Mouse (Mus musculus) layer of hippocampus, adult 9-10 months (tissue): ENCODE measurements at regions not wholly inside any gene's neighbourhood (a gene's known extent, or its start where the extent isn't known, plus 50 kb on each side); places are given as distances from the start of the nearest gene placed in this dataset.

Experiments used
- DNase-seq: peaks from one replicate; pipeline ENCODE4 v3.0.0; 2022; ENCODE audit warnings: low spot score

DNA sequence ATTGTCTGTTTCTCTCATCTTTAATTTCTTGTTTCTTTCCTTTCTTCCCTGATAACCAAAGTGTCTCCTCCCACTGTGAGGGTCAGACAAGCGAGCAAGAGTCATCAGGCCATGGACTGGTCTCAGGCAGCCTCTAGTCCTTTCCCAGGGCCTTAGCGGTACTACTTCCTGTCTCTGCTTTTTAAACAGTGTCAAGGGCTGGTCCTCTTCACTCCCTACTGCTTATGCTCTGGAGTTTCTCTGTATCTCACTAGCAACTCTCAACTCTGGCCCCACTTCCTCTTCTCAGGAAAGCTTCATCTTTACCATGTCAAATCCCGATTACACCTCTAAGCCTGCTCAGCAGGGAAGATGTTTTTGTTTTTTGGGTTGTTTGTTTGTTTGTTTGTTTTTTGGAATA is 124.1 kb downstream of the Pten start:
- DNase-seq: no peak

DNA sequence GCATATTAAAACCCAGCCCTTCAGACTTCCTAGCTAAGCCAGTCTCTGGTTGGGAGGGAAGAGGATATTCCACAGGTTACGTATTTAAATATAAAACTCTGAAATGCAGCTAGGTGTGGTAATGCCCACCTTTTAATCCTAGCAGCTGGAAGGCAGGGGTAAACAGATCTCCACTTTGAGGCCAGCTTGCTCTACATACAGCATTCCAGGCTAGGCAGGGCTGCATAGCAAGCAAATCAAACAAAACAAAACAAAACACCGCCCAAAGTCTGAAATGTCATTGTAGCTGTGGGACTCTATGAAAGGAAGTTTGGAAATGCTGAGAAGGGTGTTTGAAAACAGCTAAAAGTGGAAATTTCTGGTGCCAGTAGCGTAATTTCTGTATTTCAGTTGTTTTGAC is 127.0 kb downstream of the Pten start:
- no peak for DNase-seq

DNA sequence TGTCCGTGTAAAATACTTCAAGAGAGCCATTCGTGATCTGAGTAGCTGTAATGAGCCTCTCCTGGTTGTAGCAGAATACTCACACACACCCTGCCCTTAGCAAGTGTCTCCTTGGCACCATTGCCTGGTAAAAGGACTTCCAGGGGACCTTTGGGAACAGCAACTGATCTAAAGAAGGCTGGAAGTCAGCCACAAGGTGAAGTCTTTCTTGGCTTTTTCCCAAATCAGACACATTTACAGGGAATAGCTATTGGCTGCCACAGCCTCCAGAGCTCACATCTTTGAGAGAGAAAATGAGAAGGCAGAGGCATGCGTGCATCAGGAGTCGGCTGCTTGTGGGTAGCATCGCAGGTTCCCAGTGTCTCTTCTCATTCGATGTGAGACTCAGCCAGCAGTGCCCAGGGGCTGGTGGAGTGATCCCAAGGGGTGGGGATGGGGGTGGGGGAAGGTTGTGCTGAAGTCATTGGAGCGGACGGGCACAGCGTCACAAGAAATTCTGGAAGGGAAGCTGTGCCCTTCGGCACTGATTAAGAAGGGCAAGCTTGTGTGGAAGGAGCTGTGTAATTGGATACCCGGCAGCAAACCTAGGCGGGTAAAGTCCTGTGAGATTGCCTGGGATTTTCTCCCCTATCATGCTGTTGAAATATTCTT is 128.3 kb downstream of the Pten start:
- no peak for DNase-seq

DNA sequence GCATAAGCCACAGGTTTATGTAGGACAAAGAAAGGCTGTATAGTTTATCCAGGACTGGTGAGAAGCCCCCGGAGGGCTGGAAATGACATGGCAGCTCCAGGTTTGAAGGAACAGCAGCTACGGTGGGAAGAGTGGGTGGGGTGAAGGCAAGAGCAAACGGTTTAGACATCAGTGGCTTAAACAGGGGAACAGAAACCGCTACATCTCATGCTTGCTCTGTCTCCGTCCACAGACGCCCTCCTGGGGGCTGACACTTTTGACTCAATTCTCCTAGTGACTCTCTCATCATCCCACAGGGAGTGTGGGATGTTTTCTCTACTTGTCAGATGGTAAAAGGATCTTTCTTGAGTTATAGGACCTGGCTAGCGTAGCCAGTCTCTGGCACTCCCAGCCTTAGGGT is 129.9 kb downstream of the Pten start:
- DNase-seq: no peak

- DNase-seq: no peak
Measured at GRCm38 (mm10) chr19:32888616-32889305, 131.5 kb downstream of the Pten start.

DNA sequence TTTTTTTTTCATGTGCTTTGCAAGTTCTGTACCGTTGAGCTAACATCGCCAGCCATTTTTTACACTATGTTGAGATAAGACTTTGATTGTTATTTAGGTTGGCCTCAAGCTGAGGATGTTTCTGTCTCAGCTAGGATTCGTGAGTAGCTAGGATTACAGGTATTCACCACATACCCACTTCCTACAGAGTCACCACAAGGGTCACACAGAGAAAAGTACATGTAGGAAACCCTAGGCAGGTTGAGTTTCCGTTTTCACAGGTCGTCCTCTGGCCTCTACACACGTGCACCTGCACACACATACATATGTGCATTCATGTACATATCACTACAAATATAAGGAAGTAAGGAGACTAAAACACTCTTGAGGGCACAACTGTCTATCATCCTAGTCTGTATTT is 133.5 kb downstream of the Pten start:
- no peak for DNase-seq

GRCm38 (mm10) chr19:32892469-32892868 is 135.2 kb downstream of the Pten start:
- no peak for DNase-seq

DNA sequence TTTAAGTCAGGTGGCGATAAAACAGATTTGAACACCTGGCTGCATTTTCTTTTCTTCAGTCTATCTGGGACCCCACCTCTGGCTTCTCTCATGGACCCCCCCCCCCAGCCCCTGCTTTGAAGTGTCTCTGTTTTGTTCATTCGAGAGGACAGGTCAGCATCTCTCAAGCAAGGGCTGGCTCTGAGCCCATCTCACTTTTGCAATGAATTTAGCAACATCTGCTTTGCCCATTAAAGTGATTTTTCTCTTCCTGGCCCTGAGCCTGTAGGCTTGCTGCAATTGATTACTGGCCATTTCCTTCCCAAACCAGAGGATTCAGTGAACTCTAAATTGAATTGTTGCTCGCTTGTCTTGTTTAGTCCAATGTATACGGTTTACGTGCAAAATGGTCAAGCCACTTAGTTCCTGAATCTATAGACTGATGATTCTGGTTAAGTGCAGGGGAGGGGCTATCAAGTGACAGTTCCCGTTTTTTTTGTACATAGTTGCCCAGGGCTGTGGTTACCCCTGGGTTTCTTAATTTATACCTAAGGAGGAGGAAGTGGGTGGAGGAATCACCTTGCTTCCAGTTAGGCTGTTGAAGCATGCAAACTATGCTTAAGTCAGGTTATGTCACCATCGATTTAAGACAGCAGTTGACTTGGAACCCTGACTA is 146.3 kb downstream of the Pten start:
- DNase-seq: no peak

DNA sequence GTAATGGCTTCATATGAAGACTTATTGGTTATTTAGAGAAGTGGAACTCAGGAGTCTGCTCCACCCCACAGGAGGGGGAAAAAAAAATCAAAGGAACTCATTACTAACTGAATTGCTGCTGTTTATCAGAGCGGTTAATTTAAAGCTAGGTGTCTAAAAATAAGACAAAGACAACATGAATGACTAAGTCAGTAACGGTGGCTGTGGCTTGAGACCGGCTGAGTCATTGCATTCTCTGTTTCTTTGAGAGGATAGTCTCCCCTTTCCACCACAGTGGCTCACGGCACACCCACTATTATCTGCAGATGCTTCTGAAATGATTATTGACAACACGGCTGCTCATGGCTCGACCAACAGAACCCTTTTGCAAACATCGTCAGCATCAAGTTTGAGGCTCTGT is 147.2 kb downstream of the Pten start:
- no peak for DNase-seq

DNA sequence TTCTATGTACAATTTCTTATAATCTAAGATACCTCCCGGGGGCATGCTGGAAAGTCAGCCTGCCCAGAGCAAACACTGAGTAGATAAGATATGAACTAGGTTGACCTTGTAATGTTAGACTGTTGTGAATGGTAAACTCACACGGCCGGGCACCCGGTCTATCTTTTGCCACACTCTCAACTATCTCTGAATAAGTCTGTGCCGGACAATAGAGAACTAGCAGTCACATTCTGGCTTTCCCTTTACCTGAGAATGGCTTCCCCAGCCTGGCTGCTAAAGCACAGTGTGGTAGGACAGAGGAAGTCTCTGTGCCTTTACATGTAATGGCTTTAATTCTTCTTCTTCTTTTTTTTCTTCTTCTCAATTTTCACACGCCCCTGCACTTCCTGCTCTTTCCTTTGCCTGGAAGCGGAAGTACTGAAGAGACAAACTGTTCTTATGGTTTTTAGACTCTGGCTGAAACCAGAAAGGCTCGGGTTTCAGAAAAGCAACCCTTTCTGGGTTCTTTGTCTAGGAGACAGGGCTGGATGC is 148.7 kb downstream of the Pten start:
- DNase-seq: no peak

- DNase-seq: no peak
Measured at GRCm38 (mm10) chr19:32906820-32907219, 149.5 kb downstream of the Pten start.

- DNase-seq: no peak
Measured at GRCm38 (mm10) chr19:32910050-32910462, 152.8 kb downstream of the Pten start.

GRCm38 (mm10) chr19:32912323-32912722 is 155.0 kb downstream of the Pten start:
- no peak for DNase-seq

- no peak for DNase-seq
Measured at GRCm38 (mm10) chr19:32916507-32917280, 159.4 kb downstream of the Pten start.

DNA sequence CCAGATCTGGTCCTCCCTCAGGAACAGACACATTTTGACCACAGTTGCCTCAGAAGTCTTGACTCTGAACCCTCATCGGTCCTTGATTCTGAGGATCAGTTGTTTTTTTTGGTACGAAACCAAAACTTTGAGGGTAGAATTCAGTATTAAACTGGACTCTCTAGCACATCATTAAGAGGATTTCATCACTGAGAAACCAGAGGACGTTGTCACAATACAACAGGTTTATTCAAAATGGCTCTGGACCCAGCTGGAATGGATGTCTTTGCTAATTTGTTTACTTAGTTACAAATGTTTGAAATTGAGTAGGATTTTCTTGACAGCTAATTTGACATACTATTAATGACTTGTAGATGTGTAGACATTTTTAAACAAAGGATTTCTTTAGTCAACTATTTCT is 163.7 kb downstream of the Pten start:
- no peak for DNase-seq

GRCm38 (mm10) chr19:32923911-32924310 is 166.6 kb downstream of the Pten start:
- no peak for DNase-seq

- no peak for DNase-seq
Measured at GRCm38 (mm10) chr19:32925628-32926505, 168.6 kb downstream of the Pten start.

GRCm38 (mm10) chr19:32926571-32926970 is 169.3 kb downstream of the Pten start:
- DNase-seq: no peak

- no peak for DNase-seq
Measured at GRCm38 (mm10) chr19:32933676-32934075, 176.4 kb downstream of the Pten start.

- no peak for DNase-seq
Measured at GRCm38 (mm10) chr19:32935638-32936037, 178.3 kb downstream of the Pten start.

DNA sequence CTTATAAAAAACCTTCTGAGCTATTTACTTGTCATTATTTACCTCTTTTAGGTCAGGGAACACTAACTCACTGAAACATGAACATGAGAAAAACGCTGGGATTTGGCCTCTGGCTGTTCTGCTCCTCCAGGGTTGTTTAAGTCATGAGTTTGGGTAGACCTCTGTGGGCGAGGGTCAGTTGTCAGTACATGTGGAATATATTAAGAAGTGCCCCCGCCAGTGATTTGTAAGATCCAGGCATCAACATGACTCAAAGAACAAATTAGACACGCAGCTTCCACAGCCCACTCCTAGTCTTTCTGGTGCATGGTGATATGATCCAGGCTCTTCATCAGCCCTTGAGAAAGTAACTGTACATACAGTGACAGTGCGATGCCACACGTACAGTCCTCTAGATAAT is 180.3 kb downstream of the Pten start:
- DNase-seq: no peak
